Mouse (Mus musculus): ENCODE measurements around the gene Ppp1r37.
"Not testable (repeated sequence)": the region's sequence is repeated elsewhere in the genome, so short reads cannot be mapped to it uniquely, and the experiment has no call there.

Gene Ppp1r37

DNA sequence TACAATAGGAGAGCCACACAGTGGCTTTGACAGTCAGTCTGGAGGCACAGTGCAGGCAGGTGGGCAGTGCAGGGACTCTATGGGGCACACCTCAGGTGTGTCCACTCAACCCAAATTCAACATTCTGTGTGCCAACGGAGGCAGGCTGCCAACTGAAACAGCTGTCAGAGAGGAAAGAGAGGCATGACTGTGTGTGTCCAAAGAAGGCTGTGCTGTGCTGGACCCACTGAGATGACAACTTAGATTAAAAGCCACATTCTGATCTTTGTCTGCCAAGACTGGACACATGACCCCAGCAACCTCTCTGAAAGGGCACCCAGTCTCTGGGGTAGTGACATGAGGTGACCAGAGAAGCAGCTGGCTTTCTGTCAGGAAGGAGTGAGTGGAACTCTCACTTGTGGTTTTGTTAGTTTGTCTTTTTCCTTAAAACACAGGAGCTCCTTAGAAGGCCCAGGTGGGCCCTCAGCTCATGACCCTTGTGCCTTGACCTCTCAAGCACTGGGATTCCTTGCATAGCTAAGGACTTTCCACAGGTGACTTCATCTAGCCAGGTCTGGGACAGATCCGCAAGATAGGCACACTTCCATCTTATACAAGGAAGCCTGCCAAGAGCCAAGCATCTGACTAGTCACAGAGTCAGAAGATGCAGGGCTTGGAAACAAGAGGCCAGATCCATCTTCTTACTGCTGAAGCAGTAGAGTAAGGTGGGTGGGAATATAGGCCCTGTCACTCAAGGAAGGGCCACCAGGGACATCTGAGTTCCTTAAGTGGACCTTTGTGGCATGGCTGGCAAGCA is 21.9 kb downstream of the Ppp1r37 start:
- no peak for DNase-seq (ENCODE audit: low read depth)

DNA sequence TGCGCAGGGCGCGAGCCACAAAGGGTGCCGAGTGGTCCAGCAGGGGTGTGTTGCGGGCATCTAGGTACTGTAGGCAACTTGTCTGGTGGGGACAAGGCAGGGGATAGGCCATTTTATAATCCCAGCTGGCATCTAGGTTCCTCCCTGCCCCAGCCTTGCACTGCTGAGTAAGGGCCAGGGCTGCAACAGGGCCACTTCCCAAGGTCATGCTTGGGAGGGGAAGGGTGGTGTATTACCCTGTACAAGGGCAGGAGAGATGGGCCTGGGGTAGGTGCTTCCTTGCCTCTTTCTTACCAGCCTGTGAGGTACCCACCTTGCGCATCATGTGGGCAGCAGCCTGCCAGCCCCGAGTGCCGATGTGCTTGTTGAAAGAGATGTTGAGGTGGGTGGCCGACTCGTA is 28.2 kb downstream of the Ppp1r37 start:
- no peak for DNase-seq (ENCODE audit: low read depth)

DNA sequence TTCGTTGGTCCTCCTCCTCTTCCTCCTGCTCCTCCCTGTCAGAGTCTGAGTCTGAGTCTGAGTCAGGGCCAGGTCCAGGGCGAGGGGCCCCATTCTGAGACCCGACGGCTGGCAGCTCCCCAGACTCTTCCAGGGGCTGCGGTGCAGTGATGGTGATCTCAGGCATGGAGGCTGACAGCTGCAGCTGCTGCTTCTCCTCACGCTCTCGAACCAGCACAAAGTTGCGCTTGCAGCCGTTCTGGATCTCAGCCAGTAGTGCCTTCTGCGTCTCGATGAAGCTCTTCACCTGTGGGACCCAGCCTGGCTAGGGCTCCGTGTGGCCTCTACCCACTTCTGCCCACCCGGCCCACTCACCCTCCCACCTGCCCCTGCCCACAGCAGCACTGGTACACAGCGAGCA is 30.6 kb downstream of the Ppp1r37 start:
- no peak for DNase-seq (ENCODE audit: low read depth)

DNA sequence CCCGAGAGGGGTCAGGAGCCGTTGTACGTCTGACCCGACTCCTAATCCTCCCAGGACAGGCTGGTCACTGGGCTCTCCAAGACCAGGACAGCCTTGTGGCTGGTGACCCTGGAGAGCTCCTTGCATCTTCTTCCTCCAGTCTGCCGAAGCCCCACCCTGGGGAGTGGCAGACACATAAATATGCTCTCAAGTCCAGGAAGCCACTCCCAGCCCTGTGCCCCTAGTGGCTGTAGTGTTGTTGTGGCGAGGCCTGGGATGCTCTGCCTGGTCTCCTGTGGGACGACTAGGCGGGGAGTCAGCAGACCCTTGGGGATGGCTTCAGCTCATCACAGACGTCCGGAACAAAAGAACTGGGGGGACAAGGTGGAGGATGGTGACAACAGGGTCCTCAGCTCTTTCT is 31.8 kb downstream of the Ppp1r37 start:
- DNase-seq (ENCODE audit: low read depth) = no peak

DNA sequence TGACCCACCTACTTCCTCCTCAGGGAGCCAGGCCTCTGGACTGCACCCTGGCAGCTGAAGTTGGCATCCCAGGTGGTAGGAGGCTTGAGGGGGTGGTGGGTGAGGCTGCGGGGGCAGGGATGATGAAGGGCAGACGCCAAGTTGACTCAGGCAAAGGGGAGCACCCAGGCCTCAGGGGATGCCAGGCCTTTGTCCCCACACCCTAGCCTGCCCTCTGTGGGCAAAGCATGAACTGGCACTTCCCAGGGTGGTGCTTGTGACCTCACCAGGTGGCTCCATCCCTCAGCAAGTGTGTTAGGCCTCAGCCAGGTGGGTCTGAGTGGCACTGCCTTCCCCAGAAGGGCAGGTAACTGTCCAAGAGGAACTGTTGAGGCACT is 37.8 kb downstream of the Ppp1r37 start:
- DNase-seq (ENCODE audit: low read depth) = no peak

DNA sequence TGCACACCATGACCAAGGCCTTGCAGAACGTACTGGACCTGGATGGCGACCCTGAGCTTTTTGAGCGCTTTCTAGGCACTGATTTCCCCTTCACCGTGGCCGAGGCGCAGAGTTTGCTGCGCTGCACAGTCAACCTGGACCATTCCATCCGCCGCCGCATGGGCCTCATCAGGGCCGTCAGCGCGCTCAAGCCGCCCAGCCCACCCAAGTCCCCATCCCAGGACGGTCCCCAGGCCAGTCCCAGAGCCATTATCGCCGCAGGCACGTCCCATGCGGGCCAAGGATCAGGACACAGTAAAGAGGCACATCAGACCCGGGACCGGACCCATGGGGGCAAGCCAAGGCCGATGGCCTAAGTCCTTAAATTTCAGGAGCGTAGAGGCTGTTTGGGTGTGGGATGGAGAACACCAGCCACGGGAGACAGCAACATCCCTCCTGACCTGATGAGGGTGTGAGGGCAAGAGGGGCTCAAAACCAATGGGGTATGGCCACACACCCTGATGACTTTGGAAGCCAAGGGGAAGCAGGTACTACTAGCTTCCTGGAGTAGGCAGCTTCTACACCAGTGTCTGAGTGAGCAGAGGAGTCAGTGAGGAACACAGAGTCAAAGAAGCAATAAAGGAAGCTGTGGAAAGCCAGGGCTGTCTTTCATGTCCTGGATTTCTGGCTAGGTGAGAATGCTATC is 38.3 kb downstream of the Ppp1r37 start:
- DNase-seq (ENCODE audit: low read depth) = no peak

DNA sequence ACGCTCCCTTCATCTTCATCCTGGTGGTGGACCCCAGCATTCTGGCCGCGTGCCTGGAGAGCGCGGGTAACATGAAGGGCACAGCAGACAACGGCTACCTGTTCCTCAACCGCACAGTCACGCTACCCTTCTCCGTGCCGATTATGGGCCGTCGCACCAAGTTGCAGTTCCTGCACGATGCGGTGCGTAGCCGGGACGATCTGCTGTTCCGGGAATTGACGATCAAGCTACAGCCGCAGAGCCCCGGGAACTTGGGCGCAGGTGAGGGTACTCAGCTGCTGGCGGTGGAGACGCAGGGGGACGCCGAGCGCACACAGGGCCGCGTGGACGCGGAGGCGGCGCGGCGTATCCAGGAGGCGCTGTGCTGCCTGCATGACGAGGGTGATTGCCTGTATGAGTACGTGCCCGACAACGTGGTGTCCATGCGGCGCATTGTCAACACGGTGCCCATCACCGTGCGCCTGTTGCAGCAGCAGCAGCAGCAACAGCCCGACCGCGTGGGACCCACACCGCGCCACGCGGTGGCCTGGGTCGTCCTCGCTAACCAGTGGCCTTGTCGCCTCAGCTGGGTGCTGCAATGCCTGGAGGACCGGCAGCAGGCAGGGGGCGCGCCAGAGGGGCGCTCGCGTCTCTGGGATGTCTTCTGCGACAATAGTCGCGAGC is 39.0 kb downstream of the Ppp1r37 start:
- DNase-seq (ENCODE audit: low read depth) = peak; percentile 33

DNA sequence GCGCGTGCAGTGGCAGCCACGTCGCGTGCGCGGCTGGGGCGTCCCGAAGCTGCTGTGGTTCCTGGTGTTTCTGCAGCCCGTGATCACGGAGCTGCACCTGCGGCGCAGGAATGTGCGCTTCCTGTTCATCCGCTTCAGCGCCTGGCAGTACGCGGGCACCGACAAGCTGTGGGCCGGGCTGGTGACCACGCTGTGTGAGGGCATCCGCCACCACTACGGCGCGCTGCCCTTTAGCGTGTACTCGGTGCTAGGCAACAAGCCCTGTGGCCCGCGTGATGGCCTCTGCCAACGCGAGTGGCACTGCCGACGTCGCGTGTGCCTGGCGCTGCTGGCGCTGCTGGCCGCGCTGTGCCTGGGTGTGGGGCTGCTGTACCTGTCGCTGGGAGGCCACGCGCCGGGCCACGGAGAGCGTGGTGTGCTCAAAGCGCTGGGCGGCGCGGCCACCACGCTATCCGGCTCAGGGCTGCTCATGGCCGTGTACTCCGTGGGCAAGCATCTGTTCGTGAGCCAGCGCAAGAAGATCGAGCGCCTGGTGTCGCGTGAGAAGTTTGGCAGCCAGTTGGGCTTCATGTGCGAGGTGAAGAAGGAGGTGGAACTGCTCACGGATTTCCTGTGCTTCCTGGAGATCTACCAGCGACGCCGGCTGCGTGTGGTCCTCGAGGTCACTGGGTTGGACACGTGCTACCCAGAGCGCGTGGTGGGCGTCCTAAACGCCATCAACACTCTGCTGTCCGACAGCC is 39.7 kb downstream of the Ppp1r37 start:
- DNase-seq (ENCODE audit: low read depth) = no peak

DNA sequence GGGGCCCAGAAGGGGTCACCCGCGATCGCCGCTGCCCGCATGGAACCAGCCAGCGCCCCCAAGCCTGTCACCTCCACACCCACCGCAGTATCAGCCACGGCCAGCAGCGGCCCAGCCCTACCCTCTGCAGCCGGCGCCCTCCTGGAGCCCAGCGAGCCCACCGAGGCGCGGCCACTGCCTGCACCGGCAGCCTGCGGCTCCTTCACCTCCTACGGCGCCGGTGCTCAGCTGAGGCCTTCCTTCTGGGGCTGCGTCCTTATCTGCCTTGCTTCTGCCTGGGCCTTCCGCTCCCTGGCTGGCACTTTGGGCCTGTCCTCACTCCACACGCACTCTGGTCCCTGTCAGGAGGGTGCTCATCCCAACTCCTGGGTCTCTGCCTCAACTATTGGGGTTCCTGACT is 42.8 kb downstream of the Ppp1r37 start:
- DNase-seq (ENCODE audit: low read depth) = no peak

DNA sequence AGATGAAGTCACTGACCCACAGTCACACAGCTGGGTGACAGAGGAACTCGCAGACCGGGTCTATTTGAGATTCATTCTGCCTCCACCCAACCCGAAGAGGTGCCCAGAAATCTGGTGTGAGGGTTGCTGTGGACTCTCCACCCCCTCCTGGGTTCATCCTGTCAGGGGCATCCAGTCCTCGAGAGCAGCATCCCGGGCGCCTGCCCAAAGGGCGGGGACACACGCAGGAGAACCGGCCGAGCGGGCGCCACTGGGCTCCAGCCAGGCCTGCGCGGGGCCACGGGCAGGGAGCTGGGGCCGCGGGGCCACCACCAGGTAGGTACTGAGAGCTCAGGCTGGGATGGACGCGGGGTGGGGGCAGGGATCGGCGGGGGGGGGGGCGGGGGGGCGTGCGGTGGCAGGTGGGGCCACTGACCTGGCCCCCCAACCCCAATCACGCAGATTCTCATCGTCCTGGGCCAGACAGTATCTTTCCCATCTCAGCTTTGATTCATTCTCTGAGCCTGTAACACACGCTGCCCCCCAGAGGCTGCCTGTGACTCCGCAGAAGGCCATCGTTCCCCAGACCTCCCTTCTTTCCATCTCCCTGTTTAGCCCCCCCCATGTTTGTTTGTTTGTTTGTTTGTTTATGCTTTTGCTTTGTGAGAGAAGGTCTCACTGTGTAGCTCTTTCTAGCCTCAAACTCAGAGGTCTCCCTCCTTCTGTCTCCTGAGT is 45.1 kb downstream of the Ppp1r37 start, which contains the start of gene Nkpd1:
Gene Nkpd1 (plus strand): TSS at position 187 of the 714 bp plus-strand sequence.
- no peak for DNase-seq (ENCODE audit: low read depth)

DNA sequence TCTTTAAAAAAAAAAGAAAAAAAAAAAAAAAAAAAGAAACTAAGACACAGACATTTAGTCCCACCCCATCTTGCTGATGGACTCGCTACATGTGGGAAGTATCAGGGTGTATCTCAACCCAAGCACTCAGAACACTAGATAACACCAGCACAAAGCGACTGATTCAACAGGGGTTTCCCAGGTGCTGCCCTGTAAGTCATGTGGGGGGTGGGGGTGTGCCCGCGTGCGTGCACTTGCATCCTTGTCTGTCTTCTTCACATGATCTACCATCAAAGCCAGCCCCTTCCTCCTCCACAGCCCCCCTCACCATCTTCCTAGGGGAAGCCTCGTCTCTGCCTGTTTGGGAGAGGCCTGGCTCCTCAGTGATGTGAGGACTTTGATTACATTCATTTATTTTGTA is 50.5 kb downstream of the Ppp1r37 start:
- no peak for DNase-seq (ENCODE audit: low read depth)

DNA sequence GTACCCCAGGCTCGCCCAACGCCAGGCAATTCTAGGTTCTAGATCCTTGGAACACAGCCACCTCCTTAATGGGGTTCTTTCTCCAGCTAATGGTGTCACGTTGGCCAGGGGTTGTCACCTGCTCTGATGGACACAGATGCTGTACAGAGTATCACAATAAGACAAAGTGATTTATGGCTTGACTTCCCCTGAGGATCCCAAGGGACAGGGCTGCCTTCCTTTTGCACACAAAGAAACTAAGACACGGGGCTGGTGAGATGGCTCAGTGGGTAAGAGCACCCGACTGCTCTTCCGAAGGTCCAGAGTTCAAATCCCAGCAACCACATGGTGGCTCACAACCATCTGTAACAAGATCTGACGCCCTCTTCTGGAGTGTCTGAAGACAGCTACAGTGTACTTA is 50.9 kb downstream of the Ppp1r37 start:
- DNase-seq (ENCODE audit: low read depth) = not testable (repeated sequence)

DNA sequence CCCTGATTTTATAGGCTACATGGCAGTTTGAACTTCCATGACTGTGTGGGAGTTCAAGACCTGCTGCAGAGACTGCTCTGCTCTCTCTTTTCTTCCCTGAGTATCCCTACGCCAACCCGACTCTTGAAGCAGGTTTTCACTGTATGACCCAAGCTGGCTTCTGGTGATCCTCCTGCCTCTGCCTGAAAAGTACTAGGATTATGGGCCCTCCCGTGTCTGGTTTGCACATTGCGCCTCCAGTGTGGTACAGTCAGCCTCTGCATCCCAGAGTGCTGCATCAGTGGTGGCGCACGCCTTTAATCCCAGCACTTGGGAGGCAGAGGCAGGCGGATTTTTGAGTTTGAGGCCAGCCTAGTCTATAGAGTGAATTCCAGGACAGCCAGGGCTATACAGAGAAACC is 53.1 kb downstream of the Ppp1r37 start:
- no peak for DNase-seq (ENCODE audit: low read depth)

DNA sequence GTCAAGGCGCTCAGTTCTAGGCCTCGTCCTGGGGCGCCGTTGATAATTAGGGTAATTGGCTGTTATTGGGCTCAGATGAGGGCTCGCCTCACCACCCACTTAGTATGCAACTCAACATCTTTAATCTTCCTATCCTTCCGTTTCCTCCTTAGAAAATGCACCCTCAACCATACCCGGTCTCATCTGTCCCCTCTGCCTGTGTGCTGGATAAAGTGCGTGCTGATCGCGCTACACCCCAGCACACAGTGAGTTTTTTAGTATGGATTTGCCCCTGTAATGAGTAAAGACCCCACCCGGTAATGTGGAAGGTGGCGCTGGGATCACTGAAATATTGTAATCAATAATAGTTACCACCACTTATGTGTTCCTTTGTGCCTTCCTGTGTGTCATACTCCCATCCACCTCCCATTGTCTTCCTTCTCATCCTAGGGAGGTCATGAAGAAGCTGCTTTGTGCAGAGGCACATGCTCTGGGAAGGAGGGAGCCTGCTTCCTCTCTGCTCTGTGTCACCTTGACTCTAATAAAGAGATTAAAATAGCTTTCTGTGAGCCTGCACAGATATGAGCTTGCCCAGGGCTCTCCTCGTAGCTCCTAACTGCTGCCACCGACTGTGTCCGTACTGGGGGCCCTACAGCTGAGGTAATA is 53.8 kb downstream of the Ppp1r37 start:
- no peak for DNase-seq (ENCODE audit: low read depth)

DNA sequence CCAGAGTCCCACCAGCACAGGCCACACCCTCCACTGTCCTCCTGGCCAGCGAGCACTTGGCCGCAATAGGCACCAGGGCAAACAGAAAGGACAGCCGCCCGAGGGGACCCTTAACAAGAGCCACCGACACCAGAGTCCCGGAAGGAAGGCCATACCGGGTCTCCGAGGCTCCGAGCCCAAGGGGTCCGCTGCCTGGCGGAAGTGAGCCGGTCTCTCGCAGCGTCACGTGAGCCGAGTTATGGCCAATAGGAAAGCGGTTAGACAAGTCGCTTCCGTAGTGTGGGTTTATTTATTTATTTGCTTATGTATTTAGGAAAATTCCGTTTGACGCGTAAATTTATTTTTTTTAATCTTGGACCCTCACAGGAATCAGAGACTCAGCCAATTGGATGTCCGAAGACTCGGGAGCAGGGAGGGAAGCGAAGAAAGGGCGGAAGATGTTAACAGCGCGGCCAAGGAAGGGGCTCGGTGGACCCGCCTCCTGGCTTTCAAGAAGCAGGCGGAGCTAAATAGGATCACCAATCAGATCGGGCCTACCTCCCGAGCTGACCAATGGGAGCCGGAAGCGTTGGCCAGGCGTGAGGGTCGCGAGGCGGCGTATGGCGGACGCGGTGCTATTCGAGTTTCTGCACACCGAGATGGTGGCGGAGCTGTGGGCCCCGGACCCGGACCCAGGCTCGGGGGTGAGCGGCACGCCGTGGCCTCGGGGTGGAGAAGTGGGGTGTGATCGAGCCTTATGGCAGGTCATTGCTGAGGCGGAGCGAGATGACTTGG is 54.5 kb downstream of the Ppp1r37 start, which contains the start of the genes Bloc1s3 and Trappc6a:
Gene Bloc1s3 (minus strand): TSS at position 218 of the 774 bp plus-strand sequence.
Gene Trappc6a (plus strand): TSS at position 246 of the 774 bp plus-strand sequence.
- peak; percentile 94 for DNase-seq (ENCODE audit: low read depth)

DNA sequence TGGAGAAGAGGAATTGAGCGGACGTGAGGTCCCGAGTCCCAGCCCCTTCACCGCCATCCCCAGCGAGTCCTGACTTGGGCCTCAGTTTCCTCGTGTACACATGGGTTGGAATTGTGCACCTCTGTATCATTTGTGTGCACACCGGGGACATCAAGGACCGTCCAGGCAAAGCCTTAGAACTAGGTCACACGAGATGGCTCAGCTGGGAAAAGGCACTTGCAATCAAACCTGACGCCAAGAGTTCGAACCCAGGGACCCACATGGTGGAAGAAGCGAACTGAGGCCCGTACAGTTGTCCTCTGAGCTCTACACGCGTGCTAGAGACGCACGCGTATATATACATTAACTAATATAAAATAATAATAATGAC is 55.3 kb downstream of the Ppp1r37 start:
- DNase-seq (ENCODE audit: low read depth) = no peak

DNA sequence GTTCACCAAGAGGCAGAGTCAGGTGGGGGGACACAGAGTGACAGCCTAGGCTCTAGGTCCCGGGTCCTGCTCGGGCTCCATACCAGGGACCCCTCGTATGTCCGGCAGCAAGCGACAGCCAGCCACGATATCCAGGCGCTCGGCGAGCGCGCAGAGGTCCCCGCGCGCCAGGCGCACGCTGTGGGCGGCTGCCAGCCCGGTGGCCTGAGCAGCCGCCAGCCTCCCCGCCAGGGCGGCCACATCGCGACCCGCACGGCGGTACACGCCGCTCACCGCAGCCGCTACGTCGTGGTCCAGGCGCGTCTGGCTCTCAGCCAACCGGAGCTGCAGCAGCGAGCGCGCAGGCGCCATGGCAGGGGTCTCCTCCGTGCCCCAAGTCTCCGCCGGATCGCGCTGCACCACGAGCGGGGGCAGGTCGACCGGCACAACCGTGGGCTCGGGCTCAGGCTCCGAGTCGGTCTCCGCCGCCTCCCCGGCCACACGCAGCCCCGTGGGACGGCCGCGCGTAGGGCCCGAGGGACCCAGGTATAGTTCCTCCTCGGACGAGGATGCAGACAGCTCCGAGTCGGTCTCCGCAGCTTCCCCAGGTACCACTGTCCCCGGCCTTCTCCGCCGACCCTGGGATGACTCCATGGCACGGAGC is 55.8 kb downstream of the Ppp1r37 start:
- DNase-seq (ENCODE audit: low read depth) = peak; percentile 57

DNA sequence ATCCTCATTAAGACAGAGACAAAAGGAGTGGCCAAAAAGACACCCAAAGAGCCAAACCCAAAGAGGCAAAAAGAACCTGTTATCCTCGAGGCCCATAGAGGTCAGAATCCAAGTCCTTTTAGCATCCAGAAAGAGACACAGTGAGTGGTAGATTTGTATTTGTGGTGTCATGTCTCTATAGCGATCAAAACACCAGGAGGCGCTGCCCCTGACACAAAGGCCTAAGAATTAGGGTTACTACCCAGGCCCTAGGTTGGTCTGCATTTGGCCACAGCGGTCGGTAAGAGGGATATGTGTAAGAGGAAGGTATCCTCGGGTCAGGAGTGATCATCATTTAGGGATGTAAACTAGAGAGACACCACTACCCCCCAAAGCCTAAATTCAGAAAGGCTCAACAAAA is 56.5 kb downstream of the Ppp1r37 start:
- peak; percentile 38 for DNase-seq (ENCODE audit: low read depth)

DNA sequence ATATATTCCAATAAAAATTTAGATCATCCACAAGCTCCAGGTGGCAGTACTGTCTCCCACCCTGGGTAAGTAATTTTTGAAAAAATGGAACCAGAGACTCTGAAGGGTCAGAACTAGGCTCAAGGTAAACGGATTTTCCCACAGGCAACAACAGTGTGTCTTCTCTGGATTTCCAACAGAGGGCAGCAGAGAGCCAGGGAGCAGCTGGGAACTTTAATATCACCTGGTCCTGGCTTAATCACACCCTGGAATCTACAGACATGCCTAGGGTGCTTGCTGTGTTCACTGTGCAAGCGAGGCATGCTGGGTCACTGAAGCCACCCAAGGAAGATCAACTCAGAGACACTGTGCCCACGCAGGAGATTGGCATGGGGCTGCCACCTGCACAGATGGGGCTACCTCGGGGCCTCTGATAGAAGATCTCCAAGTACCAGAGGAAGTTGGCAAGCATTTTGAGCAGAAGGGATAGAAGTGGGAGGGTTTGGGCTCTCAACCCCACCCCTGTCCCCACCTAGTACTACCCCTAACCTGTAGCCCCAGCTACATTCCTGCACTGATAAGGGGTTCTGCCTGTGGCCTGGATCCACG is 59.3 kb downstream of the Ppp1r37 start:
- DNase-seq (ENCODE audit: low read depth) = peak; percentile 76

Measured in naive thymus-derived CD4-positive, alpha-beta T cell, adult 2 months (primary cell).